Mouse (Mus musculus): ENCODE measurements around the gene Mthfd2.

- TF ChIP-seq CTCF (IDR thresholded peaks at IDR 0.05; ENCODE audit: low read depth): no peak
- no peak for TF ChIP-seq EP300 (optimal IDR thresholded peaks at IDR 0.05)
These were observed 1.9 kb downstream of the Mthfd2 start for GRCm38 (mm10) chr6:83323652-83324419.
